Mouse (Mus musculus) macrophage (primary cell): ENCODE data around the gene E130208F15Rik. TPM values are rescaled to one million over a fixed set of nuclear protein-coding genes. Genes with fewer than 3 reads are reported as not detected.

ENCODE experiments used
- H3K27ac ChIP-seq: fragments of 350-480 bp; formaldehyde crosslinking; 2 replicates; pipeline ENCODE4 v1.9.0; 2021
- H3K36me3 ChIP-seq: fragments of 350-480 bp; formaldehyde crosslinking; 2 replicates; pipeline ENCODE4 v1.9.0; 2021; ENCODE audit errors: inconsistent target
- H3K4me3 ChIP-seq: fragments of 350-480 bp; formaldehyde crosslinking; 2 replicates; pipeline ENCODE4 v1.9.0; 2021; ENCODE audit errors: inconsistent target
- H3K79me2 ChIP-seq: fragments of 350-480 bp; formaldehyde crosslinking; 2 replicates; pipeline ENCODE4 v1.9.0; 2021; ENCODE audit errors: inconsistent target
- WGBS: methylation state at CpG from one replicate; pipeline ENCODE4 v1.1.7; 2026; ENCODE audit warnings: inconsistent platforms; ENCODE audit not compliant: missing documents; 5-methylcytosine and 5-hydroxymethylcytosine counted together
- polyA plus RNA-seq: library from polyadenylated mRNA; stranded (reverse); fragments of 250-400 nt; gene quantifications from 3 replicates; pipeline ENCODE4 v1.2.4, GENCODE M21; 2018; ENCODE audit warnings: inconsistent platforms

Gene E130208F15Rik
- polyA plus RNA-seq, 1 experiment from 2014 or later, result 0.57 TPM

DNA sequence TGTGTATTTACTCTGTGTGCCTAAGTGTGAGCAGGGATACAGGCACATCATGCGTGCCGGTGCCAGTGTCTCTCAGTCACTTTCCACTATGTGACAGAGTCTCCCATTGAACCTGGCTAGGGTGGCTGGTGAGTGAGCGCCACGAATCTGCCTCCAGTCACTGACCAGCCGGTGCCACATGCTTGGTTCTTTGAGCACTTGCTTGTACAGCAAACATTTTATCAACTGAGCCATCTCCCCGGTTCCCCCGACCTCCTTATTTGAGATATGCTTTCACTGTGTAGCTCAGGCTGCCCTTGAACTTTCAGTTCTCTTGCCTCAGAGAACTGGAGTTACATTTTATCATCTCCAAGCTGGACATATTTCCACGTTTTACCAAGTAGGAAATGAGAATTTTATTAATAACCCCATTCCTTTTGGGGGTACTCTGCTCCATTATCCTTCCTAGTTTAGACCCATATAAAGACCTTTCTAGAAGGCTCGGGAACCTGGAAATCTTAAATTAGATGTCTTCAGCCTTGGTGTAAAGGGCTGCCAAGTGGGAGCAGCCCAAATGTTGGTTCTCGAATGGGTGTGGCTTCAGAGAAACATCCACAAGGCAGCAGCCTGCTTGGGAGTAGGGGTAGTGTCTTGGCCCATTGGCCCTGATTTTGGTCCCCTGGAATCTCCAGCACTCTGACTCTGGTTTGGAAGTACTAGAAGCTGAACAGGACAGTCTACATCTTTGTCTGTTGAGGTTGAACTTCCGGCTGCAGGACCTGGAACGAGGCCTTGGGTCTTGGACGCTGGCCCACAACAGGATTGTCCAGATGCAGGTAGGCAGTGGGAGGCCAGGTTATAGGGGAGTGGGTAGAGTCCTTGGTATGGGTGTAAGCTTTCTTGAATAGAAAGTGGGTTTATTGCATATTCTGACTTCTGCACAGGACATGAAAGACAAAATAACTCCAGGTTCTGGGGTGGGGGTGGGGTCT is 5.7 kb upstream of the E130208F15Rik start:
- no peak overlapping the region for H3K4me3 ChIP-seq
- 88% methylated on average over 13 of the region's 13 CpGs for WGBS
- H3K36me3 ChIP-seq, result 0 out of 2 replicates have a peak, but pooled peaks cover 8% of the 10 kb centered on the region
- H3K79me2 ChIP-seq, result no peaks in the 10 kb centered on the region
- no peak overlapping the region for H3K27ac ChIP-seq

DNA sequence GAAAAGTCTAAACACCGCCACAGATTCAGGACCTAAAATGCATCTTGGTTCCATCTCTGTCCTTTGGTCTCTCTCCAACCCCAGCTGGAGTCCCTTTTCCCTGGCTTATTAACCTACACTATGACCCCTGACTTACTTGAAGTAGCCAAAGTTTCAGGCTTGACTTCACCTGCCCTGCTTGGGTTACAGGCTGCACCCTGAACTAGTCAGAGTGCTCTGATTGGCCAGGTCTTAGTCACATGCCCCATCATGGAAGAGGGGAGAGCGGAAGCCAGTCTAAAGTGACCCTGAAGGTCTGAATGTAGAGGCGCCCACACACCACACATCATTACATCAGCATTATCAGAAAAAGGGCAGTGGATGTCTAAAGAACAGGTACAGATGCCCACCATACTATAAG is 3.4 kb upstream of the E130208F15Rik start:
- Histone ChIP-seq H3K4me3 (no peak overlapping the region), H3K79me2 (no peaks in the 10 kb centered on the region), H3K27ac (no peak overlapping the region), H3K36me3 (no peaks in the 10 kb centered on the region)
- 88% methylated on average over 3 of the region's 3 CpGs for WGBS

DNA sequence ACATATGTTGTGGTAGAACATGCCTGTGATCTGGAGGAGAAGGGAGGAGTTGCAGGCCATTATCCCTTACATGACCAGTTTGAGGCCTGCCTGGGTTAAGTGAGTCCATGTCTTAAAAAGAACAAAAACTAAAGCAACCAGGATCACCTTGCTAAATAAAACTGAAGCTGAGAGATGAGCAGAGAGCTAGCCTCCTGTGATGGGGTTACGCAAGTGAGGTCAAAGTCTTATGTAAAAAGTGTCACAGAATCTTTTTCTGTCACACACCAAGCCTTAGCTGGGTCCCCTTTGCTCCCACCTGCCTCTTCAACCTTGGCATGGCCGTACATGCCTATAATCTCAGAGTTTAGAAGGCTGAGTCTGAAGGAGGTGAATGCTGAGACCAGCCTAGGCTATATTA is 594 bp upstream of the E130208F15Rik start:
- 88% methylated on average over 2 of the region's 2 CpGs for WGBS
- Histone ChIP-seq H3K79me2 (no peaks in the 10 kb centered on the region), H3K4me3 (peak overlapping the region; percentile 43; the same call in 1 of the 2 replicates), H3K36me3 (no peaks in the 10 kb centered on the region), H3K27ac (no peak overlapping the region)

DNA sequence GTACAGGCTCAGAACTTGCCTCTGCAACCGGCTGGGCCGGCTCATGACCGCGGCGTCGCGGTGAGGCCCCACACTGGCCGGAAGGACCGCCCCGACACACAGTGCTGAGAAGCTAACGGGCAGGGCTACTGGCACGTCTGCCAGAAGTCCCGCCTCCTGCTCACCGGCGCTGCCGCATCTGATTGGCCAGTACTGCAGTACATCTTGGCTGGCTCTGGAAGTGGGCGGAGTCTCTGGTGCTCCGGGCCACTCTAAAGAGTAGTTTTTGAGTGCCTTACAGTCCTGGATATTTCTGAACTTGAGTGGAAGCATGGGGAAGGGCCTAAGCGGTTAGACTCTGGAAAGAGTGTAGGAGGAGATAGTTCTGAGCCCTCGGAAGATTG is 736 bp downstream of the E130208F15Rik start:
- peak overlapping the region; percentile 64 for H3K27ac ChIP-seq
- peak overlapping the region; percentile 42 for H3K4me3 ChIP-seq
- H3K36me3 ChIP-seq, result no peaks in the 10 kb centered on the region
- H3K79me2 ChIP-seq, result no peaks in the 10 kb centered on the region
- WGBS, result 1% methylated on average over 20 of the region's 20 CpGs

DNA sequence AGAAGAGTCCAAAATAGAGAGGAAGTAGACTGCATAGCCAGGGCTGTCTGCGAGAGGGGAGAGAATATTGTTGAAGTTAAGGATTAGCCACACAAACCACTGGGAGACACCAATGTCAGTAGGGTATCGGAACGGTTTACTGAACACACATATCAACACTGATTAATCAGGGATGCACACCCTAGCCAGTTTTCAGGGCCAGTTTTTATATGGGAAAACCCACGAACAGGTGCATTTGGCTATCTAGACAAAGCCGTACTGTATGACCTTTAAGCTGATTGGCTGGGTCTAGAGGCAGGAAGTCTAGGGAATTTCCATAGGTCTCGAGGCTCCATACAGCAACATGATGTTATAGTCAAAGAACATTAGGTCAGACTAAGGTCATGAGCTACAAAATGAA is 1.3 kb downstream of the E130208F15Rik start:
- H3K4me3 ChIP-seq, result peak overlapping the region; percentile 42
- H3K27ac ChIP-seq, result peak overlapping the region; percentile 64
- whole genome bisulfite sequencing, result 14% methylated on average over 6 of the region's 6 CpGs

DNA sequence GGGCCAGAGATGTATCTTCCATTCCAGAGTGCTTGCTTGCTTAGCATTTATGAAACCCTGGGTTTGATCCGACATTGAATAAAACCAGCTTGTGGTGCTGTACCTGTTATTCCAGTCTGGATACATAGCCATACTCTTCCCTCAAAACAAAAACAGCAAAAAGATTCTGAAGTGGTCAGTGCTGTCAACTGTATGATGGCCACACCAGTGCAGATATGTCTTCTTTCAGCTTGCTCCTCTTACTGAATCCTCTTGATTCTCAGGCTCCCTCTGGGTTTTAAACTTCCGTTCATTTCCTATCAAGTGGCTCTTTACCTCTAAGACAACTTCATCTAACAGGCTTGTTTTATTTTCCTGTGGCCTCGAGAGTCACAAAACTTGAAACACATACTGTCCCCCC is 2.3 kb downstream of the E130208F15Rik start, which contains the start of gene Sdhaf1:
Sdhaf1 (minus strand) TSS at position 101 of the 400 bp plus-strand sequence.
- H3K36me3 ChIP-seq, result no peaks in the 10 kb centered on the region
- H3K27ac ChIP-seq, result peak within 1 kb of the TSS; percentile 64
- H3K79me2 ChIP-seq, result no peaks in the 10 kb centered on the region
- H3K4me3 ChIP-seq, result peak within 1 kb of the TSS; percentile 42
- 88% methylated on average over 3 of the region's 3 CpGs for WGBS

More for the DNA sequence above, 1.3 kb downstream of the E130208F15Rik start:
- no peaks in the 10 kb centered on the region for H3K79me2 ChIP-seq
- no peaks in the 10 kb centered on the region for H3K36me3 ChIP-seq

DNA sequence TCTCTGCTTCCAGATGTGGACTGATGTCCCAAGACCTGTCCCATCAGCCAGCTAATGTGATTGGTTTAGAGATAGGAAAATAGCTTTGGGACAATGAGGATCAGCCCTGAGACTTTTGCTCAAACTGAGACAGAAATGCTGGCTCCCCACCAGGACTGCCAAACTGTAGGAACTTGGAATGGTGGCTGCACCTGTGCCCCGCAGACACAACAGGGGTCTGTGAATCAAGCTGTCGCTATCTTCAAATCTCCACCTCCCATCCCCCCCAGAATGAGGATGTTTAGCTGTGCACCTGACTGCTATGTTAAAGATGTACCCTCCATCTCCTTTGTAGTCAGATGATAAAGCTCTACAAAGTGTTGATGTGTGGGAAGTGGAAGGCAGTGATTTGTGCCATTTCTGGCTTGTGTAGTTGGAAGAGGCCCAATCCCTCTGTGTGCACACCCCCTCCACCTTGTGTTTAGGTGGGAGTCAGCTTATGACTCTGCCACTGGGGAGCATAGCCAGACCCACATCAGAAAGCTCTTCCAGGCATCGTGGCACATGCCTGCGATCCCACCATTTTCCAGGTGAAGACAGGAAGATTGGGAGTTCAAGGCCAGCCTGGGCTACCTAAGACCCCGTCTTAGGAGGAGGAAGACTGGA is 2.9 kb downstream of the E130208F15Rik start:
- WGBS, result 89% methylated on average over 4 of the region's 5 CpGs
- no peak overlapping the region for H3K27ac ChIP-seq
- H3K36me3 ChIP-seq, result no peaks in the 10 kb centered on the region
- no peak overlapping the region for H3K4me3 ChIP-seq
- H3K79me2 ChIP-seq, result no peaks in the 10 kb centered on the region

DNA sequence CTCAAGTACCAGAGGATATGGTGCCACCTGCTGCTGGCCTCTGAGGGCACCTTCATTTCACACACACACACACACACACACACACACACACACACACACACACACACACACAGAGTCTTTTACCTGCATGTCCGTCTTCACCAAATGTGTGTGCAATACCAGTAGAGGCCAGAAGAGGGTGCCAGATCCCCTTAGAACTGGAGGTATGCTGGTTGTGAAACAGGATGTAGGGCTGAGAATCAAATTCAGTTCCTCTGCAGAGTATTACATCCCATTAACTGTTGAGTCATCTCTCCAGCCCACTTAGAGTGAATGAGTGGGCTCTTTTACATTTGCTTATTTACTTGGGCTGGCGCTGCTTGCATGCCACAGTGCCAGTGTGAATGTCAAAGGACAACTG is 3.8 kb downstream of the E130208F15Rik start:
- WGBS, result 55% methylated on average over 2 of the region's 2 CpGs
- no peak overlapping the region for H3K4me3 ChIP-seq
- H3K79me2 ChIP-seq, result no peaks in the 10 kb centered on the region
- H3K36me3 ChIP-seq, result no peaks in the 10 kb centered on the region
- H3K27ac ChIP-seq, result no peak overlapping the region

DNA sequence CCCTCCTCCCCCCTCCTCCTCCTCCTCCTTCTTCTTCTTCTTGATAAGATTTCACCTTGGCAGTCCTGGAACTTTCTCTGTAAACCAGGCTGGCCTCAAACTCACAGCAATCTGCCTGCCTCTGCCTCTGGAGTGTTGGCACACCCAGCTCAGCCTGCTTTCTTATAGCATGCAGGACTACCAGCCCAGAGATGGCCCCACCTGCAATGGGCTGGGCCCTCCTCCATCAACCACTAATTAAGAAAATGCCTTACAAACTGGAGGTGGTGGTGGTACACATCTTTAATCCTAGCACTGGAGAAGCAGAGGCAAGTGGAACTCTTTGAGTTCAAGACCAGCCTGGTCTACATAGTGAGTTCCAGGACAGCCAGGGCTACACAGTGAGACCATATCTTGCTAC is 4.9 kb downstream of the E130208F15Rik start:
- no peaks in the 10 kb centered on the region for H3K36me3 ChIP-seq
- H3K27ac ChIP-seq, result no peak overlapping the region
- H3K4me3 ChIP-seq, result no peak overlapping the region
- no peaks in the 10 kb centered on the region for H3K79me2 ChIP-seq

DNA sequence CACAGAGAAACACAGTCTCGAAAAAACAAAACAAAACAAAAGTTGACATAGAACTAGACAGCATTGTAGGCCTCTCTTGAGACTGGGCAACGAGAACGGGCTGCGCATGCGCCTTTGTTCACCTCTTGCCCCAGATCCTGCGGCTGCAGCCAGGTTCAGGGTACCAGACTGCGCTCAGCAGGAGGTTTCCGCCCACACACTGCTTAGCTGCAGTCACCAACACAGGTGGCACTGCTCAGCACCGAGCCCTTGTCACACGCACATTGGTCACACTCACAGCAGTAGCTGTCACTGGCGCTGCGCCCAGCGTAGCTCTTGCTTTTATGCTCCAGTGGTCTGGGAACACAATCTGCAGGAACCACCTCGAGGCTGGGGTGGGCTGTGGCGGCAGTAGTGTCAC is 5.6 kb downstream of the E130208F15Rik start:
- no peaks in the 10 kb centered on the region for H3K36me3 ChIP-seq
- H3K27ac ChIP-seq, result no peak overlapping the region
- 81% methylated on average over 15 of the region's 15 CpGs for WGBS
- no peaks in the 10 kb centered on the region for H3K79me2 ChIP-seq
- H3K4me3 ChIP-seq, result no peak overlapping the region

DNA sequence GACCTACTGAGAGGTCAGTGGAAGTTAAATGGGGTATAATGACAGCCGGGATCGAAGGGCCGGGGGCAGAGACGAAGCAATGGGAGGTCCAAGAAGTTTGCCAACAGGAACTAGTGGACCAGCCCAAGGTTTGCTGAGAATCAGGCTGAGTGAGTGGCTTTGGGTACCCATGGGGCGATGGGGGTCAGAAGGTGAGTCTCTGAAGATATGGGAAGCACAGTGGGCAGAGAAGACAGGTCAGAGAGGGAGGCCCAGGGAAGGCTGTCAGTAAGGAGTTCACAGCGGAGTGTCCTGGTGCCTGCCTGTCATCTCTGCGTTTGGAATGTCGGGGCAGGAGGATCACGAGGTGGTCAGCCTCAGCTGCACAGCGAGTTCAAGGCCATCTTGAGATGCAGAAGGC is 6.8 kb downstream of the E130208F15Rik start:
- Histone ChIP-seq H3K36me3 (no peaks in the 10 kb centered on the region), H3K4me3 (no peak overlapping the region), H3K27ac (no peak overlapping the region), H3K79me2 (no peaks in the 10 kb centered on the region)
- WGBS, result 80% methylated on average over 10 of the region's 10 CpGs

DNA sequence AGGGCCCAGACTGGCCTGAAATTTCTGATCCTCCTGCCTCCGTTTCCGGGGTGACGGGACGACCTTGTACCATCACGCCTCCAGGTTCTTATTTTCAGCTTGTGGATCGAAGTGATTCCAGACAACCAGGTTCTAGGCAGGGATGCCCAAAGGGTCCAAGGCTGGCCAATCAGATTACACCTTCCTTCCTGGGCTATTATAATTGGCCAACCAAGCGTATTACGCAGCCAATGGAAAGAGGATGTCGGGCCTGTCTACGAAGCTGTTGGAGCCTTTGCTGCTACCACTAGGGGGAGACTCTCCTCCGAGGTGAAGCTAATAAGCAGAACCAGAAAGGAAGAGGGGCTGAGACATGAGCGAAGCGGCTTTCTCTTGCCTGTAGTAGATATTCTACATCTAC is 10.3 kb downstream of the E130208F15Rik start:
- WGBS, result 11% methylated on average over 13 of the region's 13 CpGs
- no peak overlapping the region for H3K4me3 ChIP-seq
- no peaks in the 10 kb centered on the region for H3K36me3 ChIP-seq
- H3K79me2 ChIP-seq, result no peaks in the 10 kb centered on the region
- no peak overlapping the region for H3K27ac ChIP-seq

DNA sequence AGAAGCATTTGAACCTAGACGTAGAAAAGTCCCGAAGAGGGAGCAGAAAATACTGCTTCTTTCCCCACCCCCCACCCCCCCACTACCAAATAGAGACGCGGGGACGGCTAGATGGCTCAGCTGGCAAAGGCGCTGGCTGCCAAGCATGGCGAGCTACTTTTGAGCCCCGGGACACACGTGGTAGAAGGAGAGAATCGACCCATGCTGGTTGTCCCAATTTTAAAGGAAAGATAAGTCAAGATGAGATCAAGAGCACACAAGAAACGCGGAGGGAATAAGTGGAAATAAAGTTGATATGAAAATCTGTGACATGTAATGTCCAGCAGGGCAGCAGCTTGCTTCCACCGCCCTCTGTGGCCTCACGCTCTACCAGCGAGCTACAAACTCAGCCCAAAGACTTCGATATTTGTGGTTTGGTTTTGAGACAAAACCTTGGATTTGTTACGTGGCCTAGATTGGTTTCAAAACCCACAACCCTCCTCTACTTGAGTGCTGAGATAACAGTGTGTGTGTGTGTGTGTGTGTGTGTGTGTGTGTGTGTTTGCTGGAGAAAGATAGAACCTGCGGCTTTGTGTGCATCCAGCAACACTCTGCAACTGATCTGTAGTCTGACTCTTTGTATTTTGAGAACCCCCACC is 11.2 kb downstream of the E130208F15Rik start:
- H3K36me3 ChIP-seq, result no peaks in the 10 kb centered on the region
- H3K4me3 ChIP-seq, result no peak overlapping the region
- no peak overlapping the region for H3K27ac ChIP-seq
- 36% methylated on average over 12 of the region's 18 CpGs for WGBS
- no peaks in the 10 kb centered on the region for H3K79me2 ChIP-seq

DNA sequence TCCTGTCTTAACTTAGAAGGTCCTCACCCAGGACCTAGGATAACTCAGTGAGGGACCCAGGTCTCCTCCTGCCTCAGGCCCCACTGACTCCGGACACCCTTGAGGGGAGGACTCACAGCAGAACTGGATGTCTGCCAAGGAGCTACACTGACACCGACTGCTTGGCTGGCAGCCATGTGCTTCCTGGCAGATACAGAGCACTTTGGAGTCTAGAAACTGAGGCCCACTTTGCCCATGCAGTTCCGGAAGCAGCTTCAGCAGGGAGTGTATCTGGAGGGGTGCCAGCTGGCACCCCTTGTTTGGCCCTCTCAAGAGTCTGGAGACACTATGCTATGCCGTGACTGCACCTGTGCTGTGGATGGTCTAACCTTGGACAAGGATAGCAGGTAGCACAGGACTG is 11.9 kb downstream of the E130208F15Rik start:
- Histone ChIP-seq H3K4me3 (no peak overlapping the region), H3K79me2 (no peaks in the 10 kb centered on the region), H3K36me3 (no peaks in the 10 kb centered on the region), H3K27ac (no peak overlapping the region)
- 7% methylated on average over 4 of the region's 4 CpGs for WGBS

DNA sequence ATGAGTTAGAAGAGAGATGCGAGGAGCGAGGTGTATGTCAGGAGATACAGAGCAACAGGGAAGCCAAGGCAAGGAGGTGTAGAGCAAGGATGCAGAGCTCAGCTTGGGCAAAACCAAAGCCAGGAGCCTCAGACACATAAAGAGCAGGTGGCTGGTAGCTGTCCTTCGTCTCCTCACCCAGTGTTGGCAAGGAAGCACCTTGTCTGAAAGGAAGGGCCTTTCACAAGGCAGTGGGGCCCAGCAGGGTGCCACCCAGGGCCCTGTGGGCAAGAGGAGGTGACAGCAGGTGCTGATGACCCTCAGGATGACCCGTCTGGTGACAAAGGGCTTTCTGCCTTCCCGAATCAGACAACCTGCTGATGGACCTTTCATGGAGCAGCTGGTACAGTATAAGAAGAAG is 13.0 kb downstream of the E130208F15Rik start:
- Histone ChIP-seq H3K4me3 (no peak overlapping the region), H3K36me3 (no peaks in the 10 kb centered on the region), H3K27ac (no peak overlapping the region), H3K79me2 (no peaks in the 10 kb centered on the region)
- WGBS, result 83% methylated on average over 5 of the region's 5 CpGs
